Mouse (Mus musculus) embryo, embryonic 10 days (tissue): ENCODE data around the gene Zbtb17.

Experiments used
- DNase-seq: peaks from one replicate; pipeline ENCODE4 v3.0.0-alpha.2; 2015; ENCODE audit warnings: low spot score

Gene Zbtb17

GRCm38 (mm10) chr4:141488670-141489069 lies 44.2 kb downstream of the Zbtb17 start:
- no peak for DNase-seq

GRCm38 (mm10) chr4:141500637-141501036 lies 56.2 kb downstream of the Zbtb17 start:
- DNase-seq = no peak

GRCm38 (mm10) chr4:141501058-141501457 lies 56.6 kb downstream of the Zbtb17 start:
- no peak for DNase-seq

- no peak for DNase-seq
Measured at GRCm38 (mm10) chr4:141502723-141503122, 58.3 kb downstream of the Zbtb17 start.

DNA sequence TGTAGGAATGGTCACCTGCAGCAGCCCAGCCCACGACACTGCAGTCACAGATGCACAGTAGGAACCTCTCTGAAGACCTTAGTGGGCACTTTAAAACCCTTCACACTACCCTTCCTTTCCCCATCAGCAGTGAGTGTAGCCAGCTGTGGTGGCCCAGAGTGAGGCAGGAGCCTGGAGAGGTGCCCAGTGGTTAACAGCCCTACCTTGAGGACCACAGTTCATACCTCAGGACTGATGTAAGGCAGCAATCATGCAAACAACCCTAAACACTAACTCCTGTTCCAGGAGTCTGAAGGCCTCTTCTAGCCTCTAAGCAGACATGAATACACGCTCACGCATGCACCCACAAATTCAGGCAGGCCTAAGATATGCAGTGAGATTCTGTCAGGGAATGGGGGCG lies 60.0 kb downstream of the Zbtb17 start:
- DNase-seq = no peak

- DNase-seq = no peak
Measured at GRCm38 (mm10) chr4:141505810-141506209, 61.4 kb downstream of the Zbtb17 start.

GRCm38 (mm10) chr4:141506352-141506751 lies 61.9 kb downstream of the Zbtb17 start:
- no peak for DNase-seq

DNA sequence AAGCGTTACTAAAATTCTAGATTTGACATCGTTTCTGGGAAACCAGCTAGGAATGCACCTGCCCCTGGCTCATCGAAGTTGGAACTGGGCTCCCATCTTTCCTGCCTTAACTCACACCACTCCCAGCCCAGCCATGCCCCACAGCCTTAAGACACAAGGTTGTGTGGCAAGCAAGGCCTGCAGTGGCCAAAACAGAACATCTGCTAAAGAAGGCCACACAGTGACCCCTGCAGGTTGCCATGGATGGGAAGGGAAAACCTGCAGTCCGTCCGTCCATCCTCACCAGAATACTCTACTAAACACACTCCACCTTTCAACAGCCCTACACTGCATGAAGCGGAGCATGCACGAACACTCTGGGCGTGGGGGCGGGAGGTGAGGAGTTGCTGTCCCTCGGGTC lies 62.4 kb downstream of the Zbtb17 start:
- no peak for DNase-seq

GRCm38 (mm10) chr4:141510457-141510856 lies 66.0 kb downstream of the Zbtb17 start:
- DNase-seq = no peak

DNA sequence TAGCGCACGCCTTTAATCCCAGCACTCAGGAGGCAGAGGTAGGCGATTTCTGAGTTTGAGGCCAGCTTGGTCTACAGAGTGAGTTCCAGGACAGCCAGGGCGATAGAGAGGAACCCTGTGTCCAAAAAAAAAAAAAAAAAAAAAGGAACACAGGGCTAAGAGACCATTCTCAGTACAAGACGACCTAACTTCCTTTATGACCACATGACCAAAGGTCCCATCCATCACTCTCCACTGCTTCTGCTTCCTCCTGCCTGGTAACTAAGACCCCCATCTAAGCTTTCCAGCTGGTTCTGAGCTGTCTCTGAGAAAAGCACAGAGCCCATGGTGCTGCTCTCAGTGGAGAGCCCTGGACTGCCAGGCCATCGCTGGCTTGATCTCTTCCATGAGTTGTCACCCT lies 67.7 kb downstream of the Zbtb17 start:
- no peak for DNase-seq

DNA sequence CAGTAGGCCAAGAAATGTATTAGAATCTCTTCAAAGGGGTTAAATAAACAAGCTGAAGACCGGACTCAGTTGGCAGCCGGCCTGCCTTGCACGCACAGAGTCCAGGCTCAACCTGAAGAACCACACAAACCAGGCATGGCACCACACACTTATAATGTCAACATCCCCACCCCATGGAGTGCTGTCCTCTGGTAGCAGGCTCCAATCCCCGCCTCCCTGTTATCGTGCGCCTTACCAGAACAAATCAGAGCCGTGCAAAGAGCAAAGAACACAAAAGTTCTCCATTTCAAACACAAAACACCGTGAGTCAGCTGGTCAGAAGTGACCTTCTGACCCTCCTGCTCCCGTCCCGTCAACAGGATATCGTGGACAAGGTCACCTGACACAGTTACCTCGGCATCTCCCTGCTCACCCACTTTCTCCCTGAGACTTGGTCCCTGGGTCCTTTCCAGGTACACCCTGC lies 69.8 kb downstream of the Zbtb17 start:
- DNase-seq = no peak
